Mouse (Mus musculus) midbrain, embryonic 13.5 days (tissue): Measurements from ENCODE around the gene Reg1. TPM values are rescaled to one million over a fixed set of nuclear protein-coding genes. Genes with fewer than 3 reads are reported as not detected.
"Not testable (repeated sequence)": the region's sequence is repeated elsewhere in the genome, so short reads cannot be mapped to it uniquely, and the experiment has no call there.

Experiments
- ATAC-seq: fragments of 200-750 bp; cut with Nextera tagmentation; 2 replicates; pipeline ENCODE4 v1.8.0; 2017; ENCODE audit warnings: mild to moderate bottlenecking, moderate TSS enrichment, moderate library complexity
- H3K27ac ChIP-seq: fragments of 300-500 bp; sonication (generic); 2 replicates; pipeline ENCODE4 v1.5.1; 2015; ENCODE audit warnings: inconsistent platforms, mild to moderate bottlenecking, moderate library complexity
- H3K27me3 ChIP-seq: fragments of 300-500 bp; sonication (generic); 2 replicates; pipeline ENCODE4 v1.6.1; 2015; ENCODE audit warnings: mild to moderate bottlenecking, inconsistent platforms
- H3K36me3 ChIP-seq: fragments of 300-500 bp; sonication (generic); 2 replicates; pipeline ENCODE4 v1.6.1; 2015; ENCODE audit warnings: mild to moderate bottlenecking, inconsistent platforms
- H3K4me1 ChIP-seq: fragments of 300-500 bp; sonication (generic); replicated peaks from 2 replicates; pipeline ENCODE4 v1.6.1; 2015; ENCODE audit warnings: inconsistent platforms
- H3K4me2 ChIP-seq: fragments of 300-500 bp; sonication (generic); replicated peaks from 2 replicates; pipeline ENCODE4 v1.6.1; 2015; ENCODE audit warnings: moderate library complexity, mild to moderate bottlenecking, inconsistent platforms
- H3K4me3 ChIP-seq: fragments of 300-500 bp; sonication (generic); replicated peaks from 2 replicates; pipeline ENCODE4 v1.5.1; 2015; ENCODE audit warnings: mild to moderate bottlenecking, inconsistent platforms
- H3K9ac ChIP-seq: fragments of 300-500 bp; sonication (generic); replicated peaks from 2 replicates; pipeline ENCODE4 v1.6.1; 2015; ENCODE audit warnings: mild to moderate bottlenecking, inconsistent platforms
- H3K9me3 ChIP-seq: fragments of 300-500 bp; sonication (generic); 2 replicates; pipeline ENCODE4 v1.6.1; 2016; ENCODE audit warnings: mild to moderate bottlenecking, inconsistent platforms
- WGBS: fragments of 180-500 bp; shearing (Covaris S2); methylation state at CpG from one replicate; pipeline ENCODE4 v1.1.7; 2015; 5-methylcytosine and 5-hydroxymethylcytosine counted together
- polyA plus RNA-seq: library from polyadenylated mRNA; unstranded; fragments of >200 nt; fragmentation: Nextera tagmentation; extraction: Ambion mirVana; gene quantifications from 2 replicates; pipeline ENCODE4 v1.2.1, GENCODE M21; 2015

The Reg1 gene
- not detected in 2 replicates for polyA plus RNA-seq

DNA sequence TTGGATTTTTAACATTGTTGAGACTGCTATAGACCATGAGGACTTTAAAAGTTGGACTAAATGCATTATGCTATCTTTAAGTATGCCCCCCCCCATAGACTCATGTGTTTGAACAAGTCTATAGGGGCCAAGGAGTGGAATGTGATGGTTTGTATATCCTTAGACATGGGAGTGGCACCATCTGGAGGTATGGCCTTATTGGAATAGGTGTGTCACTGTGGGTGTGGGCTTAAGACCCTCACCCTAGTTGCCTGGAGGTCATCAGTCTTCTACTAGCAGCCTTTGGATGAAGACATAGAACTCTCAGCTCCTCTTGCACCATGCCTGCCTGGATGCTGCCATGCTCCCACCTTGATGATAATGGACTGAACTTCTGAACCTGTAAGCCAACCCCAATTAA, at the start of gene Reg1:
Gene Reg1 (plus strand): TSS at position 301 of the 400 bp plus-strand sequence.
- H3K4me3 ChIP-seq, H3K27ac ChIP-seq, H3K4me1 ChIP-seq, H3K9me3 ChIP-seq, H3K4me2 ChIP-seq, H3K27me3 ChIP-seq, H3K9ac ChIP-seq, ATAC-seq, H3K36me3 ChIP-seq: not testable (repeated sequence)

DNA sequence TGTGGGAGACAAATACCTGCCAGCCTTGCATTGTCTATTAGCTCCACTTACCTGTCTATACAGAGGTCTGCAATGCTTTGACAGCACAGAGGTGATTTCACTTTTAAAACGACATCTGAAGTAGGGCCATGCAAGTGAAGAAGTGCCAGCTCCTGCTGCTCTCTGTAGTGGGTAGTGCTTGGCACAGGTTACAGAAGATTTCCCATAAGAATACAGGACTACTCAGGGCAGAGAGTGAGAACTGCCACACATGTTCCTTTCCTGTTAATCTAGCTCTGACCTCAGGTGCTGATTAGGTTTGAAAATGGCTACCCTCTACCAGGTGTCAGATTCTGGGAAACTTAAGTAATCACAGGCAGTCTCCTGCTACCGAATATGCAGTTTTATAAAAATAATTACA, 43.7 kb upstream of the Reg1 start, which contains the start of gene Reg3d:
Gene Reg3d (minus strand): TSS at position 101 of the 400 bp plus-strand sequence.
- 87% methylated on average over 2 of the region's 2 CpGs for WGBS
- H3K4me1 ChIP-seq, result no peaks in the 10 kb centered on the region

DNA sequence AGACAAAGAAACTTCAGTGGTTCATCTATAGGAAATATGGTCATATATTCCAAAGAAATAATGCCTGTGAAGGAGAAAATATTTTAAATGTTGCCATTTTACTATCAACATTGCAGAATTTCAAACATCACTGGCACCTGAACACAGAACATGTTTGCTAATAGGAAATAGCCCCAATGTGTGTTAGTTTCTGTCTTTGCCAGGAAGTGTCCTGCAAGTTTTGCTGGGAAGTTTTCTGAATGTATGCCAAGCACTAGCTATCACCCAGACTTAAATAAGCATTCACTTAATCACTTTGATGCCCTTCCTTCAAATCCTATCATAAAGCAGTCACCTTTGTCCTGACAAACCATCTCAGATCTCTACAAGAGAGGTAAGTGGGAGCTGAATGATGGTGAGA, 42.1 kb upstream of the Reg1 start, which contains the start of gene Reg3a:
Gene Reg3a (plus strand): TSS at position 301 of the 400 bp plus-strand sequence.
- Histone ChIP-seq H3K9me3 (no peaks in the 10 kb centered on the region), H3K9ac (no peak within 1 kb of the TSS), H3K4me3 (no peak within 1 kb of the TSS), H3K36me3 (no peaks in the 10 kb centered on the region), H3K4me1 (no peaks in the 10 kb centered on the region), H3K27me3 (no peaks in the 10 kb centered on the region), H3K27ac (no peak within 1 kb of the TSS), H3K4me2 (no peak within 1 kb of the TSS)
- no peak for ATAC-seq

More for the DNA sequence above, 43.7 kb upstream of the Reg1 start, which contains the start of gene Reg3d:
- ATAC-seq, result no peak
- H3K4me2 ChIP-seq, result no peak within 1 kb of the TSS
- H3K27me3 ChIP-seq, result no peaks in the 10 kb centered on the region
- H3K9me3 ChIP-seq, result no peaks in the 10 kb centered on the region
- no peak within 1 kb of the TSS for H3K9ac ChIP-seq
- H3K27ac ChIP-seq, result no peak within 1 kb of the TSS
- H3K36me3 ChIP-seq, result no peaks in the 10 kb centered on the region
- H3K4me3 ChIP-seq, result no peak within 1 kb of the TSS

DNA sequence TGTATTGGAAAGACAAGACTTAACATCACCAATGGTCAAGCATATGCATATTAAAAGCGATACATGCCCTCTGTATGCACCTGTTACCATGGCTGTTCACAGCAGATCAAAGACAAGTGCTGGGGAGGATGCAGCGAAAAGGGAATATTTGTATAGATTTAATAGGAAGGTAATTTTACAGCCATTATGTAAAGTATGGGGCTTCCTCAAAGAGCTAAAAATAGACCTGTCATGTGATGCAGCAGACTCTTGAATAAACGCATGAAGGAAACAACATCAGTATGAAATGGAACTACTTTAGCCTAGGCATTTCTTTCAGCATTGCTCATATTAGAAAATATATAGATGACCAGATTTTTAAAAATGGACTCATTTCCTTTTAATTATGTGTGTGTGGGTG, 36.9 kb upstream of the Reg1 start:
- no peak overlapping the region for H3K4me2 ChIP-seq
- no peaks in the 10 kb centered on the region for H3K36me3 ChIP-seq
- no peak overlapping the region for H3K9ac ChIP-seq
- 77% methylated on average over 3 of the region's 3 CpGs for WGBS
- no peak for ATAC-seq
- H3K4me1 ChIP-seq, result no peaks in the 10 kb centered on the region
- H3K27ac ChIP-seq, result no peak overlapping the region
- H3K27me3 ChIP-seq, result no peaks in the 10 kb centered on the region
- no peaks in the 10 kb centered on the region for H3K9me3 ChIP-seq
- H3K4me3 ChIP-seq, result no peak overlapping the region

DNA sequence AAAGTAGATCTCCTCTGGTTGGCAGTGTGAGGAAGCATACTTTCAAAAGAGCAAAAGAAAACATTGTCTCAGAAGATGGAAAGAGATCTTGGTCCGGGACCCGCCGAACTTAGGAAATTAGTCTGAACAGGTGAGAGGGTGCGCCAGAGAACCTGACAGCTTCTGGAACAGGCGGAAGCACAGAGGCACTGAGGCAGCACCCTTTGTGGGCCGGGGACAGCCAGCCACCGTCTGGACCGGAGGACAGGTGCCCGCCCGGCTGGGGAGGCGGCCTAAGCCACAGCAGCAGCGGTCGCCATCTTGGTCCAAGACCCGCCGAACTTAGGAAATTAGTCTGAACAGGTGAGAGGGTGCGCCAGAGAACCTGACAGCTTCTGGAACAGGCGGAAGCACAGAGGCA, 27.2 kb upstream of the Reg1 start, which contains the start of gene Reg2:
Gene Reg2 (plus strand): TSS at position 301 of the 400 bp plus-strand sequence.
- not testable (repeated sequence) for H3K9me3 ChIP-seq, H3K4me1 ChIP-seq, H3K4me3 ChIP-seq, H3K4me2 ChIP-seq, H3K36me3 ChIP-seq, H3K9ac ChIP-seq, H3K27ac ChIP-seq, ATAC-seq, H3K27me3 ChIP-seq
- 99% methylated on average over 4 of the region's 17 CpGs for WGBS

DNA sequence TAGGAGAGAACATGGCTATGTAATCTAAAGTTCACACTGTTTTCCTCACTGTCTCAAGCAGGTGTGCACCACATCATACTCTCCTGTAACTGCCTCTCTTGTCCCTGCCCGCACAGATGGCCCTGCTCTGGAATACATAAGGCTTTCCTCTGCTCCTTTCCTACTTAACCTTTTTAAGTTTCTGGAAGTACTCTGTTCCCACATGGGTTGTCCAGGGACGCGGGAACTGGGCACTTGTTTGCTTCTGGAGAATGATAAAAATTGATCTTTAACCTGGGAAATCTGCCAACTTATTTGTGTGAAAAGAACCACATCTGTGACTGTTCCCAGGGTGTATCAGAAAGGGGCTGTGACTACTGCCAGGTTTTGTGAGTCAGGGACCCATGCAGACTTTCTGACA, 3.0 kb downstream of the Reg1 start:
- Histone ChIP-seq H3K4me1 (no peaks in the 10 kb centered on the region), H3K9ac (no peak overlapping the region), H3K4me3 (no peak overlapping the region), H3K9me3 (no peaks in the 10 kb centered on the region), H3K27me3 (no peaks in the 10 kb centered on the region), H3K4me2 (no peak overlapping the region), H3K27ac (no peak overlapping the region), H3K36me3 (no peaks in the 10 kb centered on the region)
- 89% methylated on average over 3 of the region's 3 CpGs for WGBS
- no peak for ATAC-seq

DNA sequence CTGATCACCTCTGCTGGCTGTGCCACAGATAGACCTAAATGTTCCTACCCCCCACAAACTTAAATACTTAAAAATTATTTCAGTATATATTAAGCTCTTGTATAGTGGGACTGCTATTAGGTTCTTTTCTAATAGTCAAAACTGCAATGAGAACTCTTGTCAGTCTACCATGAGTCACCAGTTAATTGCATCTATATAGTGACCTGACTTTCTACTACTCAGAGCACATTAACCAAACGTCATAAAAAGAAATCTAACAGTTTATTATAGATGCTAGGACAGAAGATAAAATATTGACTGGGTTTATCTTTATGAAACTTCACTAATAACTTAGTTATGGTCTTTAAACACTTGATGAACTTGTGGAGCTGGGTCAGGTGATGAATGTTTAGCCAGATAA, 24.7 kb downstream of the Reg1 start:
- 61% methylated on average over 1 of the region's 1 CpGs for WGBS
- Histone ChIP-seq H3K4me3 (no peak overlapping the region), H3K27ac (no peak overlapping the region), H3K9ac (no peak overlapping the region), H3K4me2 (no peak overlapping the region), H3K27me3 (no peaks in the 10 kb centered on the region), H3K4me1 (no peaks in the 10 kb centered on the region), H3K36me3 (no peaks in the 10 kb centered on the region), H3K9me3 (no peaks in the 10 kb centered on the region)
- ATAC-seq, result no peak

DNA sequence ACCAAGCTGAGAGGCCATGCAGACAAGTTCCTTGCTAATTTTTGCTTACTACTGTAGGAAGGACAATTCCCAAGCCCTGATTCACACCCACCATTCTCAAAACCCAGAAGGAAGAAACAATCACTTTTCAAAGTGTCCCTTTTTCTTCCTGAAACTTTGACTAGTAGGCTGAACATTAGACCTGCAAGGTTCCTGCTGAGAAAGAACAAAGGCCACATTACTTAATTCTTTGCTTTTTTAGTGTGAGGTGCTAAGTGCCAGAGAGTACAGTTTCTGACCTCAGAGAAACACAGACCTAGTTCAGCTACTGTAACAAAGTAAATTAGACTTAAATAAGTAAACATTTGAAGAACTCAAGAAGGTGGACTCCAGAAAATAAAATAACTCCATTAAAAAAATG, 25.9 kb downstream of the Reg1 start:
- Histone ChIP-seq H3K27ac (no peak overlapping the region), H3K9ac (no peak overlapping the region), H3K9me3 (no peaks in the 10 kb centered on the region), H3K36me3 (no peaks in the 10 kb centered on the region), H3K4me1 (no peaks in the 10 kb centered on the region), H3K4me3 (no peak overlapping the region), H3K4me2 (no peak overlapping the region), H3K27me3 (no peaks in the 10 kb centered on the region)
- ATAC-seq, result no peak

DNA sequence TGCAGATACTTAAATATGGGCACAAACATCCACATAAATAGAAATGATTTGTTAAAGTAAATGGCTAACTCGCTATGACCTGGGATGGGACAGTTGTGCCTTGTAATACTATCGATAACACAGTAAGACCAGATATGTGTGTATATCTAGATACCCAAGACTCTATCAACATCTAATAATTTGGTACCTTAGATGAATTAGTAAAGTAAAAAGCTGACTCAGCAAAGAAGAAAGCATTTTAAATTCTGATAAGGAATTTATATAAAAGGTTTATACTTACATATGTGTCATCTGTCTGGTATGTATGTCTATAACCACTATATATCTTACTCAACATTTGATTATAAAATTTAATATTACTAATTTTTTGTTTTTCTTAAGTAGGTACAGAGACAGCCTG, 30.3 kb downstream of the Reg1 start:
- H3K27me3 ChIP-seq, result no peaks in the 10 kb centered on the region
- no peak for ATAC-seq
- H3K4me1 ChIP-seq, result no peaks in the 10 kb centered on the region
- no peak overlapping the region for H3K27ac ChIP-seq
- H3K36me3 ChIP-seq, result no peaks in the 10 kb centered on the region
- no peak overlapping the region for H3K9ac ChIP-seq
- H3K4me3 ChIP-seq, result no peak overlapping the region
- H3K4me2 ChIP-seq, result no peak overlapping the region
- 90% methylated on average over 2 of the region's 2 CpGs for WGBS
- H3K9me3 ChIP-seq, result no peaks in the 10 kb centered on the region

DNA sequence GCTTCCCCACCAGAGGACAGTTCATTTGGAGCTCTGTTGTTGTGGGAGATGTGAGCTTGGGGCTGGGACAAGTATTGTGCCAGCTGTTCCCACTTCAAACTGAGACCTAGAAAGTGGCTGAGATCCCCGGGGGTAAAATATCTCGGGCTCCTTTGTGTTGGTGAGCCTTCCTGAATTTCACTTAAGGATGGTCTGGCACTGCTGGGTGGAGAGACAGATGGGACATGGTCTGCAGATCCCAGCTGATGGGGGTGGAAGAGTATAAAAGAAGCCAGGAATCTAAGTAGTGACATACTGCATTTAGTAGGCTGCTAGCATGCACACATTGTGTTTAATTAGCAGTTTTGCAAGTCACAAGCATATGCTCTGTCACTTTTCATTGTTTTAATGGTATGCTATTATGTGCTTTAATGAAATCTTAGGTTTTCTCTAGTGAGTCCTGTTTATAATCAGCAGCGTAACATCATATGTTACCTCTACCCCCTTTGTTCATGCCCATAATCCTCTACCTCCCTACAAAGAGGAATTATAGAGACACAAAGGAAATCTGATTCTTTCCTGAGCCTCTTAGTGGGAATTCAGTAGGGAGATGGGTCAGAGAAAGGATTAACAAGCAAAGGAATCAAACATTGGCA, 37.8 kb downstream of the Reg1 start:
- Histone ChIP-seq H3K27me3 (no peaks in the 10 kb centered on the region), H3K9ac (no peak overlapping the region), H3K27ac (no peak overlapping the region), H3K4me3 (no peak overlapping the region), H3K4me2 (no peak overlapping the region), H3K36me3 (no peaks in the 10 kb centered on the region), H3K4me1 (no peaks in the 10 kb centered on the region), H3K9me3 (no peaks in the 10 kb centered on the region)
- 23% methylated on average over 3 of the region's 3 CpGs for WGBS
- ATAC-seq, result peak; percentile 66

DNA sequence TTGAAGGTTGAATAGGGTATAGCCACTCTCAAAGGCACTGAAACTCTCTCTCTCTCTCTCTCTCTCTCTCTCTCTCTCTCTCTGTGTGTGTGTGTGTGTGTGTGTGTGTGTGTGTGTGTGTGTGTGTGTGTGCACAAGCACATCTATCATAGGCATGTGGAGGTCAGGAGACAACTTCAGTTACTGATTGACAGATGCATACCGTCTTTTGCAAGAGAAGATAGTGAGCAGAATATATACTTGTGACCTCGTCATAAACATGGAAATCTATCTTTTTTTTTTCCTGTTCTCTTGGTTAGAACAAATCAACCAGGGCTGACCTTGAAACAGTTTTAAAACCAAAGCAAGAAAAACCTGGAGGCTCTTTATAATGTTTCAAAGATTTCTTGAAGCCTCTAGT, 39.8 kb downstream of the Reg1 start:
- no peak overlapping the region for H3K4me3 ChIP-seq
- H3K36me3 ChIP-seq, result no peaks in the 10 kb centered on the region
- WGBS, result 84% methylated on average over 2 of the region's 2 CpGs
- no peaks in the 10 kb centered on the region for H3K9me3 ChIP-seq
- H3K4me1 ChIP-seq, result no peaks in the 10 kb centered on the region
- no peaks in the 10 kb centered on the region for H3K27me3 ChIP-seq
- no peak overlapping the region for H3K9ac ChIP-seq
- no peak for ATAC-seq
- H3K4me2 ChIP-seq, result no peak overlapping the region
- H3K27ac ChIP-seq, result no peak overlapping the region

DNA sequence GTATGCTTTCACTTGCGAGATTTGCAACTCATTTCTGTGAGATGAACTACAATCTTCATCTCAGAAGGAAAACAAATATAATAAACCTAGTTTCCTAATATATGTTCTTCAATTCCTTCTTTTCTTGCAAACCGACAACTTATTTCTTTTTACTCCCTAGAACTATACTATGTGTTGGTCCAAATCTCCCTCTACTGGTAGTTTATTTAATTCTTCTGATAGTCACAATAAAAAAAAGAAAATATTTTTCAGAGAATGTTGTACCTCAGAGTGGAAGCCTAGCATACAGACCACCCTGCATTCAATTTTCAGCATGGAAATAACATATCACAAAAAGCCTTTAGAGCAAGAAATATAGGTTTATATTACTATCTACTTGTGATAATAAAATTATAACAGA, 40.8 kb downstream of the Reg1 start:
- 78% methylated on average over 2 of the region's 2 CpGs for WGBS
- H3K9ac ChIP-seq, result no peak overlapping the region
- H3K4me3 ChIP-seq, result no peak overlapping the region
- H3K36me3 ChIP-seq, result no peaks in the 10 kb centered on the region
- H3K9me3 ChIP-seq, result no peaks in the 10 kb centered on the region
- ATAC-seq, result no peak
- H3K27ac ChIP-seq, result no peak overlapping the region
- H3K4me1 ChIP-seq, result no peaks in the 10 kb centered on the region
- no peaks in the 10 kb centered on the region for H3K27me3 ChIP-seq
- no peak overlapping the region for H3K4me2 ChIP-seq

DNA sequence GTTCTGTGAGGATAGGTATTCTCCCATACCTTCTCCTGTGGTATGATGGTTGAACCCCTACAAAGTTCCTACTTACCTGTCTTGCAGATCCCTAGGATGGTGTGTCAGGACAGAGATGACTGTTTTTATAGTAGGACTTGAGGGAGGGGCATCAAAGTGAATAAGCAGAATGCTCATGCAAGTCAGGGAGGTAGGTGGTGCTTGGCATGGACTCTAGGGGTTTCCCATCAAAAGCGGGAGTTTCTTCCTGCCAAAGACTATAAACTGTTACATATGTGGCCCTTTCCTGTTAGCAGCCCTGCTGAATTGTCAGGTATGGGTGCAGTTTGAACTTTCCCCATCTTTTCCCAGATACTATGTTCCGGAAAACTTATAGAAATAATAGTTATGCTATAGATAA, 46.3 kb downstream of the Reg1 start, which contains the start of gene Reg3g:
Gene Reg3g (minus strand): TSS at position 101 of the 400 bp plus-strand sequence.
- Histone ChIP-seq H3K9ac (no peak within 1 kb of the TSS), H3K27ac (no peak within 1 kb of the TSS), H3K9me3 (no peaks in the 10 kb centered on the region), H3K4me2 (no peak within 1 kb of the TSS), H3K4me1 (no peaks in the 10 kb centered on the region), H3K27me3 (no peaks in the 10 kb centered on the region), H3K36me3 (no peaks in the 10 kb centered on the region), H3K4me3 (no peak within 1 kb of the TSS)
- ATAC-seq, result no peak
- WGBS, result 90% methylated on average over 2 of the region's 2 CpGs
